Mouse (Mus musculus) thymus, postnatal 14 days (tissue): ENCODE measurements around the gene Adk.

Experiments
- DNase-seq: peaks from one replicate; pipeline ENCODE4 v3.0.0; 2021

Gene Adk

GRCm38 (mm10) chr14:21052112-21052780 is at the start of gene Adk, which contains the start of gene Ap3m1:
Gene Adk (plus strand): TSS chr14:21052574.
Gene Ap3m1 (minus strand): TSS chr14:21052508.
- peak; percentile 94 for DNase-seq

- DNase-seq = no peak
Observed at GRCm38 (mm10) chr14:21013800-21014334, 38.5 kb upstream of the Adk start.

- no peak for DNase-seq
Observed at GRCm38 (mm10) chr14:21017871-21018270, 34.5 kb upstream of the Adk start.

GRCm38 (mm10) chr14:21018977-21019376 is 33.4 kb upstream of the Adk start:
- peak; percentile 21 for DNase-seq

GRCm38 (mm10) chr14:21020435-21020834 is 31.9 kb upstream of the Adk start:
- DNase-seq = no peak

- DNase-seq = no peak
Observed at GRCm38 (mm10) chr14:21027542-21027941, 24.8 kb upstream of the Adk start.

- no peak for DNase-seq
Observed at GRCm38 (mm10) chr14:21029025-21029659, 23.2 kb upstream of the Adk start.

GRCm38 (mm10) chr14:21031783-21032511 is 20.4 kb upstream of the Adk start:
- peak; percentile 42 for DNase-seq

- no peak for DNase-seq
Observed at GRCm38 (mm10) chr14:21034271-21034670, 18.1 kb upstream of the Adk start.

- DNase-seq = no peak
Observed at GRCm38 (mm10) chr14:21034791-21035190, 17.6 kb upstream of the Adk start.

- DNase-seq = no peak
Observed at GRCm38 (mm10) chr14:21039077-21039476, 13.3 kb upstream of the Adk start.

GRCm38 (mm10) chr14:21039623-21040022 is 12.8 kb upstream of the Adk start:
- no peak for DNase-seq

GRCm38 (mm10) chr14:21047840-21048239 is 4.5 kb upstream of the Adk start:
- no peak for DNase-seq

GRCm38 (mm10) chr14:21048879-21049278 is 3.5 kb upstream of the Adk start:
- DNase-seq = peak; percentile 72

- DNase-seq = peak; percentile 42
Observed at GRCm38 (mm10) chr14:21050734-21051133, 1.6 kb upstream of the Adk start.

GRCm38 (mm10) chr14:21051380-21052111 is 828 bp upstream of the Adk start:
- no peak for DNase-seq

- no peak for DNase-seq
Observed at GRCm38 (mm10) chr14:21052781-21053130, 382 bp downstream of the Adk start.

- DNase-seq = no peak
Observed at GRCm38 (mm10) chr14:21053151-21053550, 777 bp downstream of the Adk start.

GRCm38 (mm10) chr14:21053586-21053985 is 1.2 kb downstream of the Adk start:
- DNase-seq = no peak

GRCm38 (mm10) chr14:21058972-21059371 is 6.6 kb downstream of the Adk start:
- no peak for DNase-seq

- DNase-seq = no peak
Observed at GRCm38 (mm10) chr14:21062766-21063513, 10.6 kb downstream of the Adk start.

- DNase-seq = no peak
Observed at GRCm38 (mm10) chr14:21064321-21064720, 11.9 kb downstream of the Adk start.
